Mouse (Mus musculus) CH12.LX (cell line): Measurements from ENCODE around the gene Myocos. TPM values are rescaled to one million over a fixed set of nuclear protein-coding genes. Genes with fewer than 3 reads are reported as not detected.

Source experiments
- DNase-seq: peaks from one replicate; pipeline ENCODE4 v3.0.0-alpha.2; 2013; ENCODE audit errors: extremely low read depth
- H3K27ac ChIP-seq: 2 replicates; pipeline ENCODE4 v1.5.1; 2012; ENCODE audit warnings: low read depth, mild to moderate bottlenecking, control low read depth, moderate library complexity; ENCODE audit not compliant: insufficient read depth
- H3K27me3 ChIP-seq: replicated peaks from 2 replicates; pipeline ENCODE3; 2012; ENCODE audit warnings: inconsistent platforms
- H3K36me3 ChIP-seq, 2 experiments: replicated peaks in 1 of 2; 2 replicates each; pipeline versions ENCODE3 to v1.6.1; 2012; ENCODE audit warnings: inconsistent platforms in 1 of 2, low read length in 1 of 2, mild to moderate bottlenecking in 1 of 2, mixed read lengths in 1 of 2, moderate library complexity in 1 of 2; ENCODE audit not compliant: control insufficient read depth in 1 of 2, insufficient read depth in 1 of 2
- H3K4me1 ChIP-seq, 2 experiments: 2 replicates each; pipeline ENCODE4 v1.6.1; 2012; ENCODE audit warnings: inconsistent platforms in 1 of 2, moderate library complexity in 1 of 2; ENCODE audit not compliant: insufficient read depth in 2 of 2, control insufficient read depth in 1 of 2
- H3K4me2 ChIP-seq: 2 replicates; pipeline ENCODE4 v1.6.1; 2012; ENCODE audit warnings: low read depth, mild to moderate bottlenecking, control low read depth; ENCODE audit not compliant: poor library complexity, insufficient read depth, severe bottlenecking
- H3K4me3 ChIP-seq, 3 experiments: fragments of 150-350 bp in 1 of 3; sonication (generic) in 1 of 3; replicated peaks in 1 of 3; 2 replicates each; pipeline versions ENCODE3 to v1.5.1; 2011 to 2012; ENCODE audit warnings: low read depth in 2 of 3, low read length in 2 of 3, mild to moderate bottlenecking in 2 of 3, moderate library complexity in 2 of 3, control low read depth in 1 of 3, improper control_type of control experiment in 1 of 3, inconsistent platforms in 1 of 3, mixed read lengths in 1 of 3; ENCODE audit not compliant: poor library complexity in 1 of 3
- H3K79me2 ChIP-seq: replicated peaks from 2 replicates; pipeline ENCODE4 v1.6.1; 2012; ENCODE audit warnings: mild to moderate bottlenecking, moderate library complexity; ENCODE audit not compliant: control insufficient read depth, poor library complexity, insufficient read depth, severe bottlenecking; ENCODE audit errors: extremely low read depth
- H3K9ac ChIP-seq: 2 replicates; pipeline ENCODE4 v1.6.1; 2012; ENCODE audit warnings: low read depth, mild to moderate bottlenecking, control low read depth, moderate library complexity; ENCODE audit not compliant: insufficient read depth
- H3K9me3 ChIP-seq: replicated peaks from 2 replicates; pipeline ENCODE3; 2012; ENCODE audit warnings: low read length, inconsistent platforms, mixed read lengths
- BHLHE40 ChIP-seq: IDR thresholded peaks from 2 replicates; pipeline ENCODE4 v1.6.1; 2011; ENCODE audit warnings: mild to moderate bottlenecking, low read depth, low read length, improper control_type of control experiment
- CTCF ChIP-seq, 2 experiments: IDR thresholded peaks in 1 of 2; conservative IDR thresholded peaks in 1 of 2; 2 replicates each; pipeline ENCODE4 v1.5.1; 2011 to 2012; ENCODE audit warnings: low read depth in 2 of 2, low read length in 2 of 2, improper control_type of control experiment in 1 of 2, inconsistent platforms in 1 of 2, mild to moderate bottlenecking in 1 of 2, moderate library complexity in 1 of 2
- E2F4 ChIP-seq: IDR thresholded peaks from 2 replicates; pipeline ENCODE4 v1.6.1; 2011; ENCODE audit warnings: low read depth, low read length, improper control_type of control experiment; ENCODE audit not compliant: insufficient replicate concordance
- ELF1 ChIP-seq: IDR thresholded peaks from 2 replicates; pipeline ENCODE4 v1.6.1; 2014; ENCODE audit warnings: low read depth, mild to moderate bottlenecking, inconsistent platforms, low read length, improper control_type of control experiment
- EP300 ChIP-seq: IDR thresholded peaks from 2 replicates; pipeline ENCODE4 v1.6.1; 2011; ENCODE audit warnings: low read length, improper control_type of control experiment
- GABPA ChIP-seq: IDR thresholded peaks from 2 replicates; pipeline ENCODE4 v1.6.1; 2012; ENCODE audit warnings: low read depth, low read length, improper control_type of control experiment, inconsistent platforms; ENCODE audit not compliant: insufficient replicate concordance
- IRF4 ChIP-seq: IDR thresholded peaks from 2 replicates; pipeline ENCODE4 v1.6.1; 2014; ENCODE audit warnings: low read depth, mild to moderate bottlenecking, inconsistent platforms, low read length, improper control_type of control experiment
- JUND ChIP-seq: conservative IDR thresholded peaks from 2 replicates; pipeline ENCODE4 v1.6.1; 2011; ENCODE audit warnings: low read depth, low read length, improper control_type of control experiment
- KAT2A ChIP-seq: IDR thresholded peaks from 2 replicates; pipeline ENCODE4 v1.6.1; 2012; ENCODE audit warnings: low read length, improper control_type of control experiment, inconsistent platforms; ENCODE audit not compliant: insufficient replicate concordance
- MAFK ChIP-seq: IDR thresholded peaks from 2 replicates; pipeline ENCODE4 v1.6.1; 2011; ENCODE audit warnings: low read length, improper control_type of control experiment; ENCODE audit not compliant: insufficient replicate concordance
- MAX ChIP-seq: IDR thresholded peaks from 2 replicates; pipeline ENCODE4 v1.6.1; 2011; ENCODE audit warnings: low read length, improper control_type of control experiment
- MAZ ChIP-seq: IDR thresholded peaks from 2 replicates; pipeline ENCODE4 v1.6.1; 2012; ENCODE audit warnings: low read depth, mild to moderate bottlenecking, inconsistent platforms, low read length, improper control_type of control experiment, moderate library complexity
- MEF2A ChIP-seq: IDR thresholded peaks from 2 replicates; pipeline ENCODE4 v1.6.1; 2014; ENCODE audit warnings: low read depth, mild to moderate bottlenecking, inconsistent platforms, low read length, improper control_type of control experiment, borderline replicate concordance
- MXI1 ChIP-seq: IDR thresholded peaks from 2 replicates; pipeline ENCODE4 v1.6.1; 2011; ENCODE audit warnings: mild to moderate bottlenecking, low read depth, low read length, improper control_type of control experiment
- MYC ChIP-seq: IDR thresholded peaks from 2 replicates; pipeline ENCODE4 v1.6.1; 2011; ENCODE audit warnings: low read depth, mild to moderate bottlenecking, improper control_type of control experiment, low read length
- NELFE ChIP-seq: IDR thresholded peaks from 2 replicates; pipeline ENCODE4 v1.6.1; 2011; ENCODE audit warnings: low read depth, low read length, improper control_type of control experiment
- NRF1 ChIP-seq: IDR thresholded peaks from 2 replicates; pipeline ENCODE4 v1.6.1; 2014; ENCODE audit warnings: low read depth, mild to moderate bottlenecking, inconsistent platforms, low read length, improper control_type of control experiment, moderate library complexity
- PAX5 ChIP-seq: IDR thresholded peaks from 2 replicates; pipeline ENCODE4 v1.6.1; 2012; ENCODE audit warnings: low read length, inconsistent platforms, mixed read lengths
- POLR2A ChIP-seq: IDR thresholded peaks from 2 replicates; pipeline ENCODE4 v1.6.1; 2011; ENCODE audit warnings: low read depth, mild to moderate bottlenecking, improper control_type of control experiment, low read length
- POLR2AphosphoS2 ChIP-seq: IDR thresholded peaks from 2 replicates; pipeline ENCODE4 v1.6.1; 2011; ENCODE audit warnings: low read depth, low read length, improper control_type of control experiment
- RAD21 ChIP-seq: IDR thresholded peaks from 2 replicates; pipeline ENCODE4 v1.6.1; 2011; ENCODE audit warnings: low read depth, mild to moderate bottlenecking, low read length, improper control_type of control experiment, moderate library complexity
- RCOR1 ChIP-seq: conservative IDR thresholded peaks from 2 replicates; pipeline ENCODE4 v1.6.1; 2012; ENCODE audit warnings: low read depth, mild to moderate bottlenecking, inconsistent platforms, low read length, improper control_type of control experiment
- SIN3A ChIP-seq: IDR thresholded peaks from 2 replicates; pipeline ENCODE4 v1.6.1; 2012; ENCODE audit warnings: low read length, improper control_type of control experiment, inconsistent platforms
- TBP ChIP-seq: conservative IDR thresholded peaks from 2 replicates; pipeline ENCODE4 v1.6.1; 2011; ENCODE audit warnings: low read depth, low read length, improper control_type of control experiment
- TCF12 ChIP-seq: IDR thresholded peaks from 2 replicates; pipeline ENCODE4 v1.6.1; 2014; ENCODE audit warnings: low read depth, mild to moderate bottlenecking, inconsistent platforms, low read length, improper control_type of control experiment
- USF1 ChIP-seq: IDR thresholded peaks from 2 replicates; pipeline ENCODE4 v1.6.1; 2014; ENCODE audit warnings: low read depth, mild to moderate bottlenecking, inconsistent platforms, low read length, improper control_type of control experiment
- USF2 ChIP-seq: conservative IDR thresholded peaks from 2 replicates; pipeline ENCODE4 v1.6.1; 2011; ENCODE audit warnings: low read depth, low read length, improper control_type of control experiment
- ZC3H11A ChIP-seq: IDR thresholded peaks from 2 replicates; pipeline ENCODE4 v1.6.1; 2012; ENCODE audit warnings: low read depth, mild to moderate bottlenecking, inconsistent platforms, low read length, improper control_type of control experiment
- ZKSCAN1 ChIP-seq: IDR thresholded peaks from 2 replicates; pipeline ENCODE4 v1.6.1; 2012; ENCODE audit warnings: low read depth, inconsistent platforms, low read length, improper control_type of control experiment, borderline replicate concordance
- ZMIZ1 ChIP-seq: IDR thresholded peaks from 2 replicates; pipeline ENCODE4 v1.6.1; 2012; ENCODE audit warnings: low read depth, mild to moderate bottlenecking, inconsistent platforms, low read length, improper control_type of control experiment
- ZNF384 ChIP-seq: IDR thresholded peaks from 2 replicates; pipeline ENCODE4 v1.6.1; 2012; ENCODE audit warnings: low read depth, low read length, improper control_type of control experiment, inconsistent platforms
- dilution Hi-C: fragments of 300-500 bp; cut with MboI; formaldehyde crosslinking; loops from 2 replicates; pipeline ENCODE4 v1.14.3; 2020; ENCODE audit warnings: low sequenced_read_pairs; ENCODE audit not compliant: extremely low pct_unique_long_range_greater_than_20kb, extremely low pct_ligation_motif_present
- in situ Hi-C: fragments of 300-500 bp; cut with MboI; formaldehyde crosslinking; loops from 3 replicates; pipeline ENCODE4 v1.14.3; 2019; ENCODE audit warnings: low sequenced_read_pairs, low pct_ligation_motif_present, low pct_unique_long_range_greater_than_20kb, mixed read lengths
- polyA plus RNA-seq: library from polyadenylated mRNA; unstranded; fragments of >175 nt; gene quantifications from 2 replicates; pipeline ENCODE4 v1.2.1, GENCODE M21; 2012; ENCODE audit warnings: low read depth; ENCODE audit not compliant: insufficient read length
- total RNA-seq, 2 experiments: library from RNA; depleted of rRNA; stranded (reverse); fragments of 300-350 nt in 1 of 2; fragments of >200 nt in 1 of 2; gene quantifications; 2 replicates each; pipeline ENCODE4 v1.2.3; 2012 to 2014

The Myocos gene
- total and polyA plus RNA-seq, 3 experiments = not detected

- Histone ChIP-seq H3K4me3 (no peak overlapping the region), H3K27ac (no peak overlapping the region), H3K4me1 (peaks cover 0 to 3% of the 10 kb centered on the region in 2 experiments; a peak in 1 of 4 replicates), H3K4me2 (no peak overlapping the region), H3K9me3 (no peaks in the 10 kb centered on the region), H3K79me2 (no peaks in the 10 kb centered on the region), H3K9ac (no peak overlapping the region), H3K27me3 (no peaks in the 10 kb centered on the region), H3K36me3 (no peaks in the 10 kb centered on the region)
- in situ Hi-C loops = no loop called here
- DNase-seq = no peak
- no peak for TF ChIP-seq ZMIZ1
- no peak for TF ChIP-seq E2F4
- no peak for TF ChIP-seq PAX5
- no peak for TF ChIP-seq EP300
- TF ChIP-seq IRF4 = no peak
- no peak for TF ChIP-seq ELF1
- TF ChIP-seq POLR2A = no peak
- TF ChIP-seq ZKSCAN1 = no peak
- TF ChIP-seq MYC = no peak
- TF ChIP-seq ZNF384 = no peak
- TF ChIP-seq BHLHE40 = no peak
- TF ChIP-seq TCF12 = no peak
- TF ChIP-seq MXI1 = no peak
- TF ChIP-seq RCOR1 = no peak
- TF ChIP-seq NELFE = no peak
- TF ChIP-seq USF2 = no peak
- no peak for TF ChIP-seq SIN3A
- dilution Hi-C loops = no loop called here
Observed at GRCm38 (mm10) chr1:162638535-162638934, 19.5 kb downstream of the Myocos start.

- dilution Hi-C loops = no loop called here
- H3K27me3 ChIP-seq = no peaks in the 10 kb centered on the region
- peaks cover 0 to 3% of the 10 kb centered on the region in 2 experiments; a peak in 1 of 4 replicates for H3K4me1 ChIP-seq
- no peak overlapping the region for H3K4me2 ChIP-seq
- H3K79me2 ChIP-seq = no peaks in the 10 kb centered on the region
- peaks cover 3% of the 10 kb centered on the region for H3K9me3 ChIP-seq
- TF ChIP-seq MAFK (no peak), NRF1 (no peak), POLR2A (no peak), USF1 (no peak), NELFE (no peak), E2F4 (no peak), RAD21 (no peak), JUND (no peak), RCOR1 (no peak), GABPA (no peak), MAZ (no peak), MAX (no peak), TCF12 (no peak), TBP (no peak), CTCF (conservative IDR thresholded peaks at IDR 0.05 in 1 of 2, IDR thresholded peaks at IDR 0.05 in 1 of 2; ENCODE audit: low read depth in 2 of 2, low read length in 2 of 2) (no peak), ZMIZ1 (no peak), KAT2A (no peak), ZC3H11A (no peak), POLR2AphosphoS2 (no peak), MEF2A (no peak)
- H3K36me3 ChIP-seq = no peaks in the 10 kb centered on the region
- DNase-seq = no peak
- H3K27ac ChIP-seq = no peak overlapping the region
- H3K9ac ChIP-seq = no peak overlapping the region
- H3K4me3 ChIP-seq = no peak overlapping the region
- in situ Hi-C loops = no loop called here
Observed at GRCm38 (mm10) chr1:162636516-162636915, 21.5 kb downstream of the Myocos start.
